Mouse (Mus musculus): ENCODE measurements at regions not wholly inside any gene's neighbourhood (a gene's known extent, or its start where the extent isn't known, plus 50 kb on each side); places are given as distances from the start of the nearest gene placed in this dataset.

- ATAC-seq (ENCODE audit: low read depth) = no peak
- no peak overlapping the region for H3K4me2 ChIP-seq (ENCODE audit: low read depth, low read length)
- no peak overlapping the region for H3K4me3 ChIP-seq (ENCODE audit: low read depth, low read length)
- H3K9me3 ChIP-seq (replicated peaks; ENCODE audit: control insufficient read depth, low read length) = no peaks in the 10 kb centered on the region
- no peaks in the 10 kb centered on the region for H3K4me1 ChIP-seq (ENCODE audit: control insufficient read depth, low read depth, low read length)
- 58% methylated on average over 5 of the region's 5 CpGs for WGBS (ENCODE audit: insufficient replicate concordance)
- H3K9ac ChIP-seq (ENCODE audit: low read depth, low read length) = no peak overlapping the region
- no peak overlapping the region for H3K27ac ChIP-seq (ENCODE audit: low read length)
- no peaks in the 10 kb centered on the region for H3K36me3 ChIP-seq (ENCODE audit: control insufficient read depth, insufficient read depth)
- no peaks in the 10 kb centered on the region for H3K27me3 ChIP-seq (ENCODE audit: control insufficient read depth, insufficient read depth, low read depth, low read length)
Measured at GRCm38 (mm10) chr4:142863939-142864338, 348.9 kb downstream of the Prdm2 start.

DNA sequence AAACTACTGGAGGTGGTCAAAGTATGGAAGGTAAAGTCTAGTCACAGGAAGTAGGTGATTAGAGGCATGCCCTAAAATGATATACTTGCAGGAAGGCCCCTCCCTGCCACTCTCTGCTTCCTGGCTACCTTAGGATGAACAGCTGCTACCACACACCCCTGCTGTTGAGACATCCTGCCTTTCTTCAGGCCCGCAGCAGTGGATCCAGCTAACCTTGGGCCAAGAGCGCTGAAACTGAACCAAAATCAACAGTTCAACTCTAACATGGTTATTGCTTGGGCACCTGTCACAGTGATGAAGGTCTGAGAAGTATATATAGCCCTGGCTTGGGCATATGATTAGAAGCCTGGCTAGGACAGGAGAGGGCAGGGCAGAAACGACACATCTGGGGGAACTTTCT lies 352.4 kb downstream of the Prdm2 start:
- WGBS (ENCODE audit: insufficient replicate concordance) = 61% methylated on average over 3 of the region's 3 CpGs
- no peaks in the 10 kb centered on the region for H3K9me3 ChIP-seq (replicated peaks; ENCODE audit: control insufficient read depth, low read length)
- H3K4me3 ChIP-seq (ENCODE audit: low read depth, low read length) = no peak overlapping the region
- H3K9ac ChIP-seq (ENCODE audit: low read depth, low read length) = no peak overlapping the region
- no peak overlapping the region for H3K4me2 ChIP-seq (ENCODE audit: low read depth, low read length)
- H3K4me1 ChIP-seq (ENCODE audit: control insufficient read depth, low read depth, low read length) = no peaks in the 10 kb centered on the region
- no peak for ATAC-seq (ENCODE audit: low read depth)
- no peaks in the 10 kb centered on the region for H3K27me3 ChIP-seq (ENCODE audit: control insufficient read depth, insufficient read depth, low read depth, low read length)
- no peaks in the 10 kb centered on the region for H3K36me3 ChIP-seq (ENCODE audit: control insufficient read depth, insufficient read depth)
- no peak overlapping the region for H3K27ac ChIP-seq (ENCODE audit: low read length)

GRCm38 (mm10) chr4:142856626-142857025 lies 356.2 kb downstream of the Prdm2 start:
- 53% methylated on average over 6 of the region's 6 CpGs for WGBS (ENCODE audit: insufficient replicate concordance)
- Histone ChIP-seq H3K27ac (ENCODE audit: low read length) (no peak overlapping the region), H3K27me3 (ENCODE audit: control insufficient read depth, insufficient read depth, low read depth, low read length) (no peaks in the 10 kb centered on the region), H3K9ac (ENCODE audit: low read depth, low read length) (no peak overlapping the region), H3K4me1 (ENCODE audit: control insufficient read depth, low read depth, low read length) (no peaks in the 10 kb centered on the region), H3K4me3 (ENCODE audit: low read depth, low read length) (no peak overlapping the region), H3K36me3 (ENCODE audit: control insufficient read depth, insufficient read depth) (no peaks in the 10 kb centered on the region), H3K9me3 (replicated peaks; ENCODE audit: control insufficient read depth, low read length) (no peaks in the 10 kb centered on the region), H3K4me2 (ENCODE audit: low read depth, low read length) (no peak overlapping the region)
- no peak for ATAC-seq (ENCODE audit: low read depth)

- Histone ChIP-seq H3K36me3 (ENCODE audit: control insufficient read depth, insufficient read depth) (no peaks in the 10 kb centered on the region), H3K4me1 (ENCODE audit: control insufficient read depth, low read depth, low read length) (no peaks in the 10 kb centered on the region), H3K4me3 (ENCODE audit: low read depth, low read length) (no peak overlapping the region), H3K4me2 (ENCODE audit: low read depth, low read length) (no peak overlapping the region), H3K27ac (ENCODE audit: low read length) (no peak overlapping the region), H3K27me3 (ENCODE audit: control insufficient read depth, insufficient read depth, low read depth, low read length) (no peaks in the 10 kb centered on the region), H3K9me3 (replicated peaks; ENCODE audit: control insufficient read depth, low read length) (no peaks in the 10 kb centered on the region), H3K9ac (ENCODE audit: low read depth, low read length) (no peak overlapping the region)
- ATAC-seq (ENCODE audit: low read depth) = no peak
- WGBS (ENCODE audit: insufficient replicate concordance) = 64% methylated on average over 6 of the region's 6 CpGs
Measured at GRCm38 (mm10) chr4:142855635-142856034, 357.2 kb downstream of the Prdm2 start.

- Histone ChIP-seq H3K27ac (ENCODE audit: low read length) (no peak overlapping the region), H3K4me2 (ENCODE audit: low read depth, low read length) (no peak overlapping the region), H3K36me3 (ENCODE audit: control insufficient read depth, insufficient read depth) (no peaks in the 10 kb centered on the region), H3K4me1 (ENCODE audit: control insufficient read depth, low read depth, low read length) (no peaks in the 10 kb centered on the region), H3K9me3 (replicated peaks; ENCODE audit: control insufficient read depth, low read length) (no peaks in the 10 kb centered on the region), H3K27me3 (ENCODE audit: control insufficient read depth, insufficient read depth, low read depth, low read length) (no peaks in the 10 kb centered on the region), H3K4me3 (ENCODE audit: low read depth, low read length) (no peak overlapping the region), H3K9ac (ENCODE audit: low read depth, low read length) (no peak overlapping the region)
- ATAC-seq (ENCODE audit: low read depth) = no peak
- 84% methylated on average over 15 of the region's 15 CpGs for WGBS (ENCODE audit: insufficient replicate concordance)
Measured at GRCm38 (mm10) chr4:142853924-142854323, 358.9 kb downstream of the Prdm2 start.

GRCm38 (mm10) chr4:142845066-142845696 lies 367.6 kb downstream of the Prdm2 start:
- ATAC-seq (ENCODE audit: low read depth) = no peak
- no peaks in the 10 kb centered on the region for H3K36me3 ChIP-seq (ENCODE audit: control insufficient read depth, insufficient read depth)
- H3K9me3 ChIP-seq (replicated peaks; ENCODE audit: control insufficient read depth, low read length) = no peaks in the 10 kb centered on the region
- no peak overlapping the region for H3K4me2 ChIP-seq (ENCODE audit: low read depth, low read length)
- no peaks in the 10 kb centered on the region for H3K4me1 ChIP-seq (ENCODE audit: control insufficient read depth, low read depth, low read length)
- H3K27ac ChIP-seq (ENCODE audit: low read length) = no peak overlapping the region
- WGBS (ENCODE audit: insufficient replicate concordance) = 42% methylated on average over 6 of the region's 6 CpGs
- H3K9ac ChIP-seq (ENCODE audit: low read depth, low read length) = no peak overlapping the region
- H3K4me3 ChIP-seq (ENCODE audit: low read depth, low read length) = no peak overlapping the region
- no peaks in the 10 kb centered on the region for H3K27me3 ChIP-seq (ENCODE audit: control insufficient read depth, insufficient read depth, low read depth, low read length)

GRCm38 (mm10) chr4:142839540-142839939 lies 373.3 kb downstream of the Prdm2 start:
- peak; percentile 32; the same call in 1 of the 2 replicates for ATAC-seq (ENCODE audit: low read depth)
- Histone ChIP-seq H3K9me3 (replicated peaks; ENCODE audit: control insufficient read depth, low read length) (no peaks in the 10 kb centered on the region), H3K4me2 (ENCODE audit: low read depth, low read length) (no peak overlapping the region), H3K9ac (ENCODE audit: low read depth, low read length) (no peak overlapping the region), H3K4me3 (ENCODE audit: low read depth, low read length) (no peak overlapping the region), H3K4me1 (ENCODE audit: control insufficient read depth, low read depth, low read length) (no peaks in the 10 kb centered on the region), H3K36me3 (ENCODE audit: control insufficient read depth, insufficient read depth) (no peaks in the 10 kb centered on the region), H3K27me3 (ENCODE audit: control insufficient read depth, insufficient read depth, low read depth, low read length) (no peaks in the 10 kb centered on the region), H3K27ac (ENCODE audit: low read length) (no peak overlapping the region)
- 33% methylated on average over 4 of the region's 4 CpGs for WGBS (ENCODE audit: insufficient replicate concordance)

GRCm38 (mm10) chr4:142838363-142838964 lies 374.3 kb downstream of the Prdm2 start:
- Histone ChIP-seq H3K9me3 (replicated peaks; ENCODE audit: control insufficient read depth, low read length) (no peaks in the 10 kb centered on the region), H3K4me3 (ENCODE audit: low read depth, low read length) (no peak overlapping the region), H3K27ac (ENCODE audit: low read length) (no peak overlapping the region), H3K27me3 (ENCODE audit: control insufficient read depth, insufficient read depth, low read depth, low read length) (no peaks in the 10 kb centered on the region), H3K36me3 (ENCODE audit: control insufficient read depth, insufficient read depth) (no peaks in the 10 kb centered on the region), H3K4me2 (ENCODE audit: low read depth, low read length) (no peak overlapping the region), H3K9ac (ENCODE audit: low read depth, low read length) (no peak overlapping the region), H3K4me1 (ENCODE audit: control insufficient read depth, low read depth, low read length) (no peaks in the 10 kb centered on the region)
- ATAC-seq (ENCODE audit: low read depth) = no peak
- WGBS (ENCODE audit: insufficient replicate concordance) = 30% methylated on average over 4 of the region's 4 CpGs

DNA sequence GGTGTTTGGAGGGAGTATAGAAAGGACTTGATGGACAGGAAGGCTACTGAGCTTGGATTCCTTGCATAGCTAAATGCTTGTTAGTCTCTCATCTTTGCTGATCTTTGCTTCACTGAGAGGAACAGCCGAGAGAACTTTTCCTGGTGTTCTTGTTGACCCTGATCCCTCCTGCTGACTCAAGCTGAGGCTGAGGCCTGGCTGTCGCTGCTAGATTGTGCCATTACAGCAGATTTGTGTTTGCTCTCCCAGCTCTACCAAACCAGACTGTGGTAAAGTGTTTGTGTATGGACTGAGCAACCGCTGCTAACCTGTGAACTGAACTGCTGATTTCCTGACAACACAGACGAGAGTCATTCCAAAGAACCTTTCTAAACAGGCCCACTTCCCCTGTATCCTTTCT lies 375.2 kb downstream of the Prdm2 start:
- Histone ChIP-seq H3K4me1 (ENCODE audit: control insufficient read depth, low read depth, low read length) (no peaks in the 10 kb centered on the region), H3K27ac (ENCODE audit: low read length) (no peak overlapping the region), H3K9ac (ENCODE audit: low read depth, low read length) (no peak overlapping the region), H3K4me2 (ENCODE audit: low read depth, low read length) (no peak overlapping the region), H3K27me3 (ENCODE audit: control insufficient read depth, insufficient read depth, low read depth, low read length) (no peaks in the 10 kb centered on the region), H3K4me3 (ENCODE audit: low read depth, low read length) (no peak overlapping the region), H3K9me3 (replicated peaks; ENCODE audit: control insufficient read depth, low read length) (no peaks in the 10 kb centered on the region), H3K36me3 (ENCODE audit: control insufficient read depth, insufficient read depth) (no peaks in the 10 kb centered on the region)
- ATAC-seq (ENCODE audit: low read depth) = no peak
- 31% methylated on average over 4 of the region's 4 CpGs for WGBS (ENCODE audit: insufficient replicate concordance)
